Mouse (Mus musculus): ENCODE measurements around the gene Fam129b. TPM values are rescaled to one million over a fixed set of nuclear protein-coding genes. Genes with fewer than 3 reads are reported as not detected.
A peak's percentile ranks its signal among the peaks of the same experiment; 100 is the strongest.

Fam129b gene
- total RNA-seq, 2 experiments from 2014 or later = 26.0 to 26.6 TPM

DNA sequence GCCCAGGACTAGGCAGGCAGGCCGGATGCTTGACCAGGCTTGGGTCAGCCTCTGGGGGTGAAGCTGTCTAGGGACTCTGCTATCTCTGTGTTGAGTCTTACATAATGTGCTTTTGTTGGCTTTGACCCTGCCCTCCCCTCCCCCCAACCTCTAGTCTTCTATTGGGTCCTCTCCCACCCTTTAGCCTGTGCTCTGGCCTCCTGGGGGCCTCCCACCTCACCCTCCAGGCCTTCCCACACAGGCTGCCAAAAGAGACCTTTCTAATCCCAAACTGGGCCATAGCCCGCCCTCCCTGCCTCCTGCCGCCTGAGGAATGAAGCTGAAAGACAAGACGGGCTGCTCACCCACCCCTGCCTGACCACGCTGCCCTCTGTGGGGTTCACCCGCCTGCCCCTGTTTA lies 5.1 kb downstream of the Fam129b start:
- intact Hi-C loops (cut with DNase I) = no loop called here
- DNase-seq (ENCODE audit: extremely low spot score in 1 of 2, low spot score in 2 of 2) = peak in 1 of 2 experiments; percentile 65

DNA sequence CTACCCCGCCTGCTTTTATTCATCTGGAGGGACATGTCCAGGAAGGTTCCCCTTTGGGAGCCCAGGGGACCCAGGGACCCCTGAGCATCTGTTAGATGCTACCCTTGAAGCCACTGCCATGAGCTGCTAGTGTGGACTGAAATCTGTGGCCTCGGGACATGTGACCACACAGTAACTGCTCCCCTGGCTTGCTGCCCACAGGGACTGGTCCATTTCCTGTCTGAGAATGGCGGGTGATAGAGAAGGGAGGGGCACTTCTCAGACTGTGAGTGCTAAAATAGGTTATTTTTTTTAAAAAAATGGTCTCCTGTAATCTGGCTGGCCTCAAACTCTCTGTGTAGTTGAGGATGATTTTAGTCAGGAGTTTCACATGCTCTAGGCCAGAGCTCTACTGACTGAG lies 5.8 kb downstream of the Fam129b start:
- intact Hi-C loops (cut with DNase I) = no loop called here
- DNase-seq (ENCODE audit: extremely low spot score in 1 of 2, low spot score in 2 of 2) = peak; percentile 44 to 92

DNA sequence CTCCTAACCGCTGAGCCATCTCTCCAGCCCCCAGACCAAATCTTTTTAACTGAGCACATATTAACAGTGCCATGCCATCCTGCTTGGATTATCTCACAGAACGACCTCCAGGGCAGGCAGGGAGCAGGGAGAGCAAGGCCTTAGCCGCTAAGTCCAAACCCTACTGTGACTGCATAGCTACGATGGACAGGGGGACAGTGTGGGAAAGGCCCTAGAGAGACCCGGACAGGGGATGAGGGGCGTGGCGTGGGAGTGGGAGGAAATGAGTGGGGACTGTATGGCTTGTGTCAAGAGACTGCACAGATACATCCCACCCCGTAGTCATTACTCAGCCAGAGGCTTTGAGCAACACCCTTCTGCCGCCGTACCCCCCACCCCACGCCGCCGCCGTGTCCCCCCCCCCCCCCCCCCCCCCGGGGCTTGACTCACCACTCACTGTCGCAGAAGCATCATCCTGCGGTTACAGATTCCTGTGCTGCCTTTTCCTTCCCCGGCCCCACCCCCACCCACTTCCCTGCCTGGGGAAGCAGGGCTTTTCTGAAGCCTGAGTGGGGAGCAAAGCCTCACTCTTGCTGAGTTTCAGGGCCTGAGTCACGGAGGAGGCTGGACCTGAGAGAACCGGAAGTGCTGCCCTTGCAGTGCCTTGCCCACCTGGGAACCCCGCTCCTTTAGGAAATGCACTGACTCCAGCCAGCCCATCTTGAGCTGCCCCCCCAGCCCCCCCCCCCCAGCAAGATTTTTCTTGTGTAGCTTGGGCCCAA lies 6.5 kb downstream of the Fam129b start:
- intact Hi-C loops (cut with DNase I) = no loop called here
- DNase-seq (ENCODE audit: extremely low spot score in 1 of 2, low spot score in 2 of 2) = peak in 1 of 2 experiments; percentile 66

DNA sequence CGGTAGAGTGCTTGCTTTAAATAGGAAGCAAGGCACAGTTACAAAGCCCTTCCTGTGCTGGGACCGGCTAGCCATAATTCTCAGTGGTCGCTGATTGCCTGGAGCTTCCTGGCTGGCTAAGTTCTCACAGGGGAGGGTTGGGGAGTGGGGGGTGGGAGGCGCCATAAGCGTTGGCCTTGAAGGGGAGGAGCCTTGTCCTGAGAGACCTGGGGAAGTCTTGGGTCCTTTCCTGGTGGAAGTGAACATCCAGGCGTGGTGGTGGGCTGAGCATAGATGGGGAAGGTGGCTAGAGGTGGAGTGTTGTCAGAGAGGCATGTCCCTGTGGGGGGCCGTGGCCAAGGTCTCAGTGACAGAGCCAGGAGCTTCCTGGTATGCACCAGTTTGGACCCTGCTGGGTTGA lies 8.8 kb downstream of the Fam129b start:
- no peak for DNase-seq (ENCODE audit: extremely low spot score in 1 of 2, low spot score in 2 of 2)
- intact Hi-C loops (cut with DNase I) = no loop called here

DNA sequence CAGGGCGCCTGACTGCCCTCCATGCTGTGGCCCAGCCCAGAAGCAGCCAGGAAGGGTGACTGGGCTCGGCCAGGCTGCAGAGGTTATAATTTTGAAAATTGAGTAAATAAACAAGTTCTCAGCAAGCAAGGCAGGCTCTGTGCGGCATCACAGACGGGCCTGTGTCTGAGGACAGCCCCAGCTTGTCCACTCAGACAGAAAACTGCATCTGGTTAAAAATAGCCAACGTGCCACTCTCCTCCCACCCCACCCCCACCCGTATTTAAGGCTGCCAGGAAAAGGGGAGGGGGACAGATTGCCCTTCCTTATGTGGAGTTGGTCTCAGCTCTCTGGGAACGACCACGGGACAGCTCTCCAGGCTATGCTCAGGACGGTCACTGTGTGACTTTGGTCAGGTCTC lies 12.1 kb downstream of the Fam129b start:
- intact Hi-C loops (cut with DNase I) = no loop called here
- DNase-seq (ENCODE audit: extremely low spot score in 1 of 2, low spot score in 2 of 2) = no peak

DNA sequence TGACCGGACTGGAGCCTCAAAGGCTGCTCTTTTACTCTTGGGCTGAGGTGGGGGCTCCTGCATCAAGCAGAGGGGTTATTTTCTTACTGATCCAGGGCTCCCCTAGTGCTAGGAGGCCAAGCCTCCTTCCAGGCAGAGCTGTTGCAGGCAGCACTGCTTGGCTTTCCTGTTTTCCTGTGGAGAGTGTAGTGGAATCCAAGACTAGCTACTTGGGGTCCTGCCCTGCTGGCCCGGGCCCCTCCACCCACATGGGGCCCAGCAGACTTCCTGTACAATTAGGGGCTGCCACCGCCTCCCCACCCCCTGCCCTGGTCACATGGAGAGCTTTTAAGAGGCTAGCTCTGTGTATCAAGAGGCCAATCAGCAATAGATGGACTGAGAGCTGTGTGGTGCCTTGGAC lies 12.6 kb downstream of the Fam129b start:
- intact Hi-C loops (cut with DNase I) = no loop called here

DNA sequence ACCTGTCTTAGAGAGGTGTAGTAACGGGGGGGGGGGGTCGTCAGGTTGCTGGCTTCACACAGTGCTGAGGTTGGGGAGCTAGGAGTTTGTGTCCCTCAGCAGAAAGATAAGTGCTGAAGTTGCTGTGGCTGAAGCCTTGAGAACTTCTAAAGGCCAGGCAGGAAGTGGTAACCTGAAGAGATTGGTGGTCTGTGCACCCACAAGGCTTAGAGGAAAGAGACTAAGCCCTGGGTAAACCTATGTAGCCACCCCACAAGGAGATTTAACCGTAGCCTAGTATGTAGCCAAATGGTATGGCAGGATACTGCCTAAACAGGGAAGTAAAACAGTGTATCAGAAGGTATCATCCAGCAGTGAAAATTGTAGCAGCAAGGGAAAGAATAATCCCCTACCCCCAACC lies 14.4 kb downstream of the Fam129b start:
- no peak for DNase-seq (ENCODE audit: extremely low spot score in 1 of 2, low spot score in 2 of 2)
- intact Hi-C loops (cut with DNase I) = no loop called here

More for the DNA sequence above, 12.6 kb downstream of the Fam129b start:
- DNase-seq (ENCODE audit: extremely low spot score in 1 of 2, low spot score in 2 of 2) = no peak

DNA sequence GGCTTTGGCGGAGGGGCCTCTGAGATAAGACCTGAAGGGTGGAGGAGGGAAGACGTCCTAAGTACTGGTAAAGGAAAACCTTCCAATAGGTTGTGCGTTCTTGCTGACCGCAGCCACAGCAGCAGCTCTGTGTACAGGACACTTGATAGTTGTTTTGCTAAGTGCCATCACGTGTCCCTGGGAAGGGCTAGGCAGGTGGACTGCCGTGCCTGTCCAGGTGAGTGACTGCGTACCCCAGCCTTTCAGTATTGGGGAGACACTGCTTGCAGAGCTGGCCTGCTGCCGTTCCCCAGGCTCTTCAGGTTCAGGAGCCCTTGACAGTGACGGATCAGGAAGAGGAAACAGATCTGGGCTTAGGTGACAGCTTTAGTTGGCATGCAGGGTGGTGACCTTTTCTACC lies 15.4 kb downstream of the Fam129b start:
- intact Hi-C loops (cut with DNase I) = no loop called here
- no peak for DNase-seq (ENCODE audit: extremely low spot score in 1 of 2, low spot score in 2 of 2)

DNA sequence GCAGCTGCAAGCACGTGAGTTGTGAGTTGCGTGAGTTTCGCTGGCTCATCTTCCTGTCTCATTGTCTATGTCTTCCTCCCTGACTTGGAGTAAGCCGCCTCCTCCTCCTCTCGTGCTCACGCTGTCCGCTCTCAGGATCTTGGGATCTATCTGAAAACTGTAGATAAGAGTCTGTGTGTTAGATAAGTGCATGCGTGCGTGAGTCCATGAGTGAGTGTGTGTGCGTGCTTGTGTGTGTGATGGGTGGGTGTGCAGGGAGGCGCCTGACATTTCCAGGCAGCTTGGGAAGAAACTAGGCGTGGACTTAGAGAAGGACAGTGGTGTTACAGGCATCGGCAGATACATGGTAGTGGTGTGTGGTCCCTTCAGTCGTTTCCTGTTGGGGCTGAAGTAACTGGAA lies 16.6 kb downstream of the Fam129b start:
- intact Hi-C loops (cut with DNase I) = no loop called here
- no peak for DNase-seq (ENCODE audit: extremely low spot score in 1 of 2, low spot score in 2 of 2)

DNA sequence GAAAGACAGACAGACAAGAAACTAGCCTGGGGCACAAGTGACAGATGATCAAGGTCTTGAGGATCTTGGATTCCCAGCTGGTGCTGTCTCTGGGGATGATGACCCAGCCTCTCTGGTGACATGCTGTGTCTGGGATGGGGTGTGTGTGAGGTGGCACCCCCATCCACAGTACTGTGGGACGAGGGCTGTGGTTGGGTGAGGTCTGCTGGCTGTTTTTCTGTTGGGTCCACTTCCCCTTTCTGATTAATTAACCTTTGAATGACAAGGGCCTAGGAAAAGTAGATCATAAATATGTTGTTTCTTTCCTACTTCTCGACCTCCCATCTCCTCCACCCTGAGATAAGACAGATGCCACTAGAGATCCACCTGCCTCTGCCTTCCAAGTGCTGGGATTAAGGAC lies 18.2 kb downstream of the Fam129b start:
- DNase-seq (ENCODE audit: extremely low spot score in 1 of 2, low spot score in 2 of 2) = no peak
- intact Hi-C loops (cut with DNase I) = no loop called here

DNA sequence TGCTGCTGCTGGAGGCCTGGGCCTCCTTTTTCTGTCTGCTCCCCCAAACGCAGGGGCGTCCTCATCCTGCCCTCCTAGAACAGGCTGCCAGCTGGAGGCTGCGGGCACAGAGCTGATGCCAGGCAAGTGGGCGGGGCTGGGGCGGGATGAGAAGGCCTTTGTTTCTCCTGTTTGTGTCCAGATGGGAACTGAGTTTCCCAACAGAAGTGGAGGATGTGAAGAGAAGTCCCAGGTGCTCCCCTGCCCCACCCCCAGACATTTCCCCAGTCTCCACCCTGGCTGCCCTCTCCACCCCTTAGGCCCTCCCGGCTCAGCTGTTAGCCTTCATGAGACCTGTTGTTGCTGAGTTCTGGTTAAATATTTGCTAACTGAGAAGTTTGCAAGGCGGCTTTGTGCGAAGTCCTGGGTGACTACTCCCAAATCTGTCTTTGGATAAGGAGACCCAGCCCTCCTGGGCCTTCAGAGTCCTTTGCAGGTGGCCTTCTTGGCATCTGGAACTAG lies 19.7 kb downstream of the Fam129b start:
- intact Hi-C loops (cut with DNase I) = no loop called here
- DNase-seq (ENCODE audit: extremely low spot score in 1 of 2, low spot score in 2 of 2) = no peak

DNA sequence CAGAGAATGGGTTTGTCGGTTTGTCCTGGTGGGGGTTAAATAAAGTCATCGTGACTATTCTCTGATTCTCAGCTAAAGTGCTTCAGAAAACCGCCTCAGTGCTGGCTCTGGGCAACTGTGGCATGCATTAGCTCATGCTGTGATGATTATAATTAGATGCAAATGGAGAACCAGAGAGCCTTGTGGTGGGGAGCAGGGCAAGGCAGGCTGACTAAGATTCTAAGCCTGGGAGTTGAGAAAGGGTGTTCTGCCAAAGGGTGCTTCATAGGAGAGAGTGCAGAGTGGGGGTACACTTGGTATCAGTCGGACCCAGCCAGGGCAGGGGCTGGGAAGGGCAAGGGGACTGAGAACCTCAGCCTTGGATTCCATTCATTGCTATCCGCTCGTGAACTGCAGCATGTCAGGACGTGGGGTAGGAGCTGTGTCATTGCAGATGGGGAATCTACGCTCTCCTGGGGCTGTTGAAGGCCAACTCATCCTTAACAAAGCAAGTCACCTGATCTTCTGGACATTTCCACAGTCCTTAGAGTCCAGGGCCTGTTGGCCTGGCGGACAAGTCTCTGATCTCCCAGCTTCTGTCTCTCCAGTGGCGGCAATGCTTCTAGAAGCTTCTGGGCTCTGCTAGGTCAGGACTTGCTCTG lies 20.7 kb downstream of the Fam129b start:
- DNase-seq (ENCODE audit: extremely low spot score in 1 of 2, low spot score in 2 of 2) = no peak
- intact Hi-C loops (cut with DNase I) = no loop called here

DNA sequence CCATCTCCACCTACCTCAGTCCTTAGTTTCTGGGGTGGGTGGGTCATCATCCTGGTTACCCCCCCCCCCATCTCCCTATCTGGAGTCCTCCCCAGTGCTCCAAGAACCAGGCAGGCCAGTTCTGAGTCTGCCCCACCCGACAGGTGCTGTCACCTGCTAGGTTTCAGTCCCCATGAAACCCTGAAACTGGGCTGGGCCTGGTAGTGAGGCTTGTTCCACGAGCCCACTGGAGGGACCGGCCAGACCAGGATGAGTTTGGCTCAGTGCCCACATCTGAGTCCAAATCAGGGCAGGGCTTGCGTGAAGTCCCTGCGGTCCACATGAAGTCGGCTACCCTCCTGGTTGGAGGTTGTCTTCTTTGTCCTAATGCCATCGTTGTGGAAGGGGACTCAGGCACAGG lies 23.1 kb downstream of the Fam129b start:
- intact Hi-C loops (cut with DNase I) = no loop called here
- DNase-seq (ENCODE audit: extremely low spot score in 1 of 2, low spot score in 2 of 2) = peak in 1 of 2 experiments; percentile 60

DNA sequence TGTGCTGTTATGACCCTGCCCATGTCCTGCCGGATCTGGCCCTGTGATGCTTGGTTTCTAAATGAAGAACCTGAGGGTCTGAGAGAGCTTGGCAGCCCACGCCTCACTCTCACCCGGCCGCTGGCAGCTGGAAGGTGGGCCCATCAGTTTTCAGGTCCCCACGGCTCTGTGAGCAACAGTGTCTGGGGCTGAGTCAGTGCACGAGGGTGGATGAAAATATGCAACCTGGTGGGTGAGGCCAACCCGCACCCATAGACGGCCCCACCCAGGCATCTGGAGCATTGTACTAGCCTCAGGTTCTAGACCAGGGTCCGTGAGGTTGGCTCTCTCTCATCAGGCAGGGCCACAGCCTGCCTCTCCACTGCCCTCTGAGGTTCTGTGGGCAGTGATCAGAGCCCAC lies 26.2 kb downstream of the Fam129b start:
- DNase-seq (ENCODE audit: extremely low spot score in 1 of 2, low spot score in 2 of 2) = no peak
- intact Hi-C loops (cut with DNase I) = no loop called here

DNA sequence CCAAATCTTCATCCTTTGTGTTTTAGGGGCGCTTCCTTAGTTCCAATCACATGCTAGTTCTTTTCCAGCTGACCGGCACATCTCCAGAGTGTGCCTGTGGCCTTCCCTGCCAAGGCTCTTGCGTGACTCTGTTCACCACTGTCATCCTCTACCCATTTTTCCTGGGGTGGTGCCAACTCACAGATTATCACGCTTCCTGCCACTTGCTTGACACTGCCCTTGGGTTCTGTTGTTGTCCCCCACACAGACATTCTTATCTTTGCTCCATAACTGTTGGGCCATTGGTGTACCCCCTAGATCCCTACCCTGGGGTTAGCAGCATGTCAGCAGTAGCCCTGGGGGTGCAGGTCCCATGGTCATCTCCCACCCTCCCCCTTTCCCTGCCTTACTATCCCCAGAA lies 27.6 kb downstream of the Fam129b start:
- intact Hi-C loops (cut with DNase I) = no loop called here
- DNase-seq (ENCODE audit: extremely low spot score in 1 of 2, low spot score in 2 of 2) = no peak

DNA sequence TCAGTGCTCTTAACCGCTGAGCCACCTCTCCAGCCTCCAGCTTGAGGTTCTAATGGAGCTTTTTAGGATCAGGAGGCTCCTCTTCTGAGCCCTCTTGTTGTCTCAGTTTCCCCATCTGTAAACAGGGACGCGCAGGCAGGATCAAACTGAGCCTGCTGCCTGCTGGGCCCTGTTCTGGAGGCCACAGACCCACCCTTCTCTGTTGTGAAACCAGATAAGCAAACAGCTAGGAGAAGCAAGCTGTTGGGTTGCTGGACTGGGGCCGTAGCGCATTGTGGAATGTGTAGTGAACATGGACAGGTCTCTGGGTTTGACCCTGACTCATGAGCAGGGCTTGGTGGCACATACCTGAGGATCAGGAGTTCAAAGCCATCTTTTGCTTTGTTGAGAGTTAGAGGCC lies 28.7 kb downstream of the Fam129b start:
- no peak for DNase-seq (ENCODE audit: extremely low spot score in 1 of 2, low spot score in 2 of 2)
- intact Hi-C loops (cut with DNase I) = no loop called here

DNA sequence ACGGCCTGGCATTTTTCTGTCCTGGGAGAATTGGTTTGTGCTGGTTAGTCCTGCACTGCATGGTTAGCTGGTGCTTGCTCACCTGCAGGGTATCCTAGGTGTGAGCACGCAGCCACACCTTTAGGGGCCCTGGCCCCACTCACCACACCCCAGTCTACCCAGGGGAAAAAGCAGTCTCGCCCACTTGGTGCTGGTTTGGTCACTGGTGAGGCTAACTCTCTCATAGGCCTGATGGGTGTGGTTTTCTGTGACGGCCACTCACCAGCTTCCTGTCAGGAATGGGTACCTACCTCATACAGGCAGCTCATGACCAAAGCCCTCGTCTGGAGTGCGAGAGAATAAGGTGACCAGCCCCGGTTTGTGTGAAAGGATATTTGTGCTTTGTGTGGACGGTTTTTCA lies 29.4 kb downstream of the Fam129b start:
- intact Hi-C loops (cut with DNase I) = no loop called here
- no peak for DNase-seq (ENCODE audit: extremely low spot score in 1 of 2, low spot score in 2 of 2)

DNA sequence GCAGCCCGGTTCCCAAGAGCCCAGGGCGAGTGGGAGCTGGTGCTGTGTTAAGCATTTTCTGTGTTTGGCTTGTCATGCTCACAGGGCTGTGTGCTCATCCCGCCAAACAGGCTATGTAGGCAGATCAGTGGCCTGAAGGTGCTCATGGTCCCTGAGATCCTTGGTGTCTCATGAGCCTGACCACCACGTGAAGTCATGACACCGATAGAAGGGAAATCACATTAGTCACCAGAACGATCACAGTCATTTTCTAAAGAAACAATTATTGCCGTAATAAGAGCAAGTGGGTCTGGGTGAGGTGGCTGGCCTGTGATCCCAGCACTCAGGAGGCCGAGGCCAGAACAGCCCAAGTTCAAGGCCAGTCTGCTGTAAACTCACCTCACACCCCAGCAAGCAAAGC lies 31.5 kb downstream of the Fam129b start:
- no peak for DNase-seq (ENCODE audit: extremely low spot score in 1 of 2, low spot score in 2 of 2)
- intact Hi-C loops (cut with DNase I) = no loop called here

DNA sequence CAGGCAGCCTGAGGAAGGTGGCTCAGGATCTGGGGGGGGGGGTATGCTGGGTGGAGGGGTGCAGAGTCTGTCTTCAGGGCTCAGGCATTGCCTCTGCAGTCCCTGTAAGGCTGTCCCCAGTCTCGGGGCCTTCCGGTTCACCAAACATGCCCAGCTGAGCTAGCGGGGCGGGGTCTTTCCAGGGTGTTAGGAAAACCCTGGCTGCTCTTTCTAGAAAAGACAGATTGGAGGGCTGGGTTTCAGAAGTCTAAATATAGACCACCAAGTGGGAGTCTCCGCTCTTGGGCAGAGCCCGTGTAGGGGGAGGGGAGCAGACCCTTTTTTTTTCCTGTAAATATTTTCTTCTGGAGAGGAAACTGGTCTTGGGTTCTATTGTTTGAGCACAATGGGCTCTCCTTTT lies 32.4 kb downstream of the Fam129b start:
- peak; percentile 73 to 89 for DNase-seq (ENCODE audit: extremely low spot score in 1 of 2, low spot score in 2 of 2)
- intact Hi-C loops (cut with DNase I) = no loop called here

DNA sequence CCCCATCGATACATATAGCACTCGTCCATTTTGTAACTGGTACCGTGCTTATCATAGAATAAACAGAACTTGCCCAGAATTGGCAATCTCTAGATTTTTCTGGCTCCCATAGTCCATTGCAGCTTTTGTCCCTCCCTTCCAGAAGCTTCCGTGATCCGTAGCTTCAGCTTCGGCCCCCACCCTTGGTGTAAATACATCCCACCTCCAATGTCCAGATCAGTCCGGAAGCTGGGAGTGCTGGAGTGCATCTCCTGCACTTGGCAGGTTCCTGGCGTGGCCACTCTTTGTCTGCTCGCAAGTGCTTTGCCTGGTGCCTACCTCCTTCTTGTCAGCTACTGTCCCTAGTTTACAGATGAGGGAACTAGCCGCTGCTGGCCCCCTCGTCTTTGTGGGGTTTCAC lies 32.9 kb downstream of the Fam129b start:
- no peak for DNase-seq (ENCODE audit: extremely low spot score in 1 of 2, low spot score in 2 of 2)
- intact Hi-C loops (cut with DNase I) = no loop called here
